Mouse (Mus musculus) lung, postnatal 0 days (tissue): Measurements from ENCODE around the gene Chchd6. TPM values are rescaled to one million over a fixed set of nuclear protein-coding genes. Genes with fewer than 3 reads are reported as not detected.

Experiments
- ATAC-seq: fragments of 200-750 bp; cut with Nextera tagmentation; 2 replicates; pipeline ENCODE4 v1.8.0; 2017; ENCODE audit warnings: moderate library complexity
- DNase-seq: peaks from one replicate; pipeline ENCODE4 v3.0.0-alpha.2; 2016; ENCODE audit warnings: low spot score
- H3K27ac ChIP-seq: fragments of 300-500 bp; sonication (generic); 2 replicates; pipeline ENCODE4 v1.5.1; 2014; ENCODE audit warnings: antibody characterized with exemption, mild to moderate bottlenecking, low read length, mixed read lengths
- H3K27me3 ChIP-seq: fragments of 300-500 bp; sonication (generic); replicated peaks from 2 replicates; pipeline ENCODE4 v1.6.1; 2014; ENCODE audit warnings: low read length, mixed read lengths; ENCODE audit not compliant: insufficient read depth
- H3K36me3 ChIP-seq: fragments of 300-500 bp; sonication (generic); 2 replicates; pipeline ENCODE4 v1.6.1; 2014; ENCODE audit warnings: low read length, mixed read lengths; ENCODE audit not compliant: insufficient read depth
- H3K4me1 ChIP-seq: fragments of 300-500 bp; sonication (generic); 2 replicates; pipeline ENCODE4 v1.6.1; 2014; ENCODE audit warnings: antibody characterized with exemption, low read depth, low read length, mixed read lengths; ENCODE audit not compliant: insufficient read depth
- H3K4me2 ChIP-seq: fragments of 300-500 bp; sonication (generic); replicated peaks from 2 replicates; pipeline ENCODE4 v1.6.1; 2014; ENCODE audit warnings: low read depth, mild to moderate bottlenecking, low read length, moderate library complexity, mixed read lengths
- H3K4me3 ChIP-seq: fragments of 300-500 bp; sonication (generic); 2 replicates; pipeline ENCODE4 v1.5.1; 2014; ENCODE audit warnings: low read depth, low read length
- H3K9ac ChIP-seq: fragments of 300-500 bp; sonication (generic); replicated peaks from 2 replicates; pipeline ENCODE4 v1.6.1; 2014; ENCODE audit warnings: low read depth, mild to moderate bottlenecking
- H3K9me3 ChIP-seq: fragments of 300-500 bp; sonication (generic); 2 replicates; pipeline ENCODE4 v1.6.1; 2016; ENCODE audit warnings: low read length, mixed read lengths
- CTCF ChIP-seq: IDR thresholded peaks from 2 replicates; pipeline ENCODE4 v1.5.1; 2016; ENCODE audit warnings: antibody characterized with exemption, mild to moderate bottlenecking
- EP300 ChIP-seq: IDR thresholded peaks from 2 replicates; pipeline ENCODE4 v1.6.1; 2016; ENCODE audit warnings: antibody characterized with exemption, mild to moderate bottlenecking, control low read depth
- WGBS: fragments of 180-500 bp; shearing (Covaris S2); extraction: QIAGEN DNeasy Blood & Tissue Kit; methylation state at CpG from one replicate; pipeline ENCODE4 v1.1.7; 2014; 5-methylcytosine and 5-hydroxymethylcytosine counted together
- polyA plus RNA-seq: library from polyadenylated mRNA; unstranded; fragments of >200 nt; fragmentation: Nextera tagmentation; extraction: Ambion mirVana; gene quantifications from 2 replicates; pipeline ENCODE4 v1.2.1, GENCODE M21; 2015

Chchd6 gene
- polyA plus RNA-seq, 1 experiment from 2014 or later: 25.0 TPM

- no peaks in the 10 kb centered on the region for H3K9me3 ChIP-seq
- no peak overlapping the region; the same call in 1 of the 2 replicates for H3K27ac ChIP-seq
- WGBS: 71% methylated on average over 2 of the region's 2 CpGs
- H3K36me3 ChIP-seq: no peaks in the 10 kb centered on the region
- no peak overlapping the region for H3K9ac ChIP-seq
- ATAC-seq: no peak
- no peak for DNase-seq
- TF ChIP-seq CTCF (no peak), EP300 (no peak)
- H3K27me3 ChIP-seq: no peaks in the 10 kb centered on the region
- H3K4me1 ChIP-seq: no peaks in the 10 kb centered on the region
- no peak overlapping the region for H3K4me2 ChIP-seq
- no peak overlapping the region for H3K4me3 ChIP-seq
Observed at GRCm38 (mm10) chr6:89415091-89415490, 180.4 kb downstream of the Chchd6 start.

DNA sequence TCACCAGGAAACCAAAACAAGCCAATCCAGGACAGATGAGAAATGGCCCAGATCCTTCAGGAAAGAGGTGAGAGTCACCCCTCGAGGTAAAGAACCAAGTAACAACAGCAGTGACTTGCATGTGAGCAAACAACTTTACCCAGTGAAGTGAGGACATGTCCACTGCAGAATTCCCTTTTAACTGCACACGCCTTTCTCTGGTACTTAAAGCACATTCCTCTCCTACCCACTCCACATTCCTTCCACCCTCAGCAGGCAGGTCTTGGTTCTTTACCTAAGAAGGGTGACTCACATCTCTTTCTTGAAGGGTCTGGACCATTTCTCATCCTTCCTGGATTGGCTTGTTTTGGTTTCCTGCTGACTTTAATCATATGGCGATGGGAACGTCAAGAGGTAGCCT, 181.3 kb downstream of the Chchd6 start:
- ATAC-seq (peak; percentile 95), DNase-seq (peak; percentile 96)
- TF ChIP-seq CTCF (no peak), EP300 (peak; percentile 99)
- no peak overlapping the region for H3K4me3 ChIP-seq
- no peaks in the 10 kb centered on the region for H3K36me3 ChIP-seq
- H3K4me1 ChIP-seq: no peaks in the 10 kb centered on the region
- H3K27me3 ChIP-seq: no peaks in the 10 kb centered on the region
- no peaks in the 10 kb centered on the region for H3K9me3 ChIP-seq
- 45% methylated on average over 4 of the region's 4 CpGs for WGBS
- no peak overlapping the region for H3K4me2 ChIP-seq
- H3K9ac ChIP-seq: no peak overlapping the region
- peak overlapping the region; percentile 85 for H3K27ac ChIP-seq

- Histone ChIP-seq H3K27me3 (no peaks in the 10 kb centered on the region), H3K4me1 (no peaks in the 10 kb centered on the region), H3K4me2 (no peak overlapping the region), H3K27ac (peak overlapping the region; percentile 85), H3K4me3 (no peak overlapping the region), H3K9me3 (no peaks in the 10 kb centered on the region), H3K36me3 (no peaks in the 10 kb centered on the region), H3K9ac (no peak overlapping the region)
- peak; percentile 84 for ATAC-seq
- TF ChIP-seq EP300 (peak; percentile 78), CTCF (no peak)
- peak; percentile 88 for DNase-seq
Observed at GRCm38 (mm10) chr6:89413481-89413884, 182.0 kb downstream of the Chchd6 start.

DNA sequence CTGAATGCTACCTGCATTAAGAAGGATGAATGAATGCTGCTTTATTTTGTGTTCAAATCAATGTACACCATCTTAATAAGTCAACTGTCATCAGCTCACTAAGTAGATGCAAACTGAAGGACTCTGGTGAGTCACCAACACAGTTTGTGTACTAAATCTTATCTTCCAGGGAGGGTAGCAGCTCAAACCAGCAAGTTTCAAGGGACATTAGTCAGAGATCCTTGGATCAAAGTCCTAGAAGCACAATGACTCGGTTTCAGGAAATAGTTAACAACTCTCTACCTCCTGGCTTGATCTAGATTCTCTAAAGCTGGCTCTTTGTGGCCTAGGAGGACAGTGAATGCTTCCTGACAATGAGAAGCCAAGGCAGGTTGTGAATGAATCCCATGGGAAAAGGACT, 182.9 kb downstream of the Chchd6 start:
- no peak overlapping the region for H3K9ac ChIP-seq
- WGBS: 50% methylated on average over 1 of the region's 1 CpGs
- H3K4me3 ChIP-seq: no peak overlapping the region
- H3K9me3 ChIP-seq: no peaks in the 10 kb centered on the region
- no peak for TF ChIP-seq CTCF
- TF ChIP-seq EP300: no peak
- ATAC-seq (no peak), DNase-seq (no peak)
- H3K27me3 ChIP-seq: no peaks in the 10 kb centered on the region
- H3K4me2 ChIP-seq: no peak overlapping the region
- H3K36me3 ChIP-seq: no peaks in the 10 kb centered on the region
- no peaks in the 10 kb centered on the region for H3K4me1 ChIP-seq
- peak overlapping the region; percentile 85; the same call in 1 of the 2 replicates for H3K27ac ChIP-seq

DNA sequence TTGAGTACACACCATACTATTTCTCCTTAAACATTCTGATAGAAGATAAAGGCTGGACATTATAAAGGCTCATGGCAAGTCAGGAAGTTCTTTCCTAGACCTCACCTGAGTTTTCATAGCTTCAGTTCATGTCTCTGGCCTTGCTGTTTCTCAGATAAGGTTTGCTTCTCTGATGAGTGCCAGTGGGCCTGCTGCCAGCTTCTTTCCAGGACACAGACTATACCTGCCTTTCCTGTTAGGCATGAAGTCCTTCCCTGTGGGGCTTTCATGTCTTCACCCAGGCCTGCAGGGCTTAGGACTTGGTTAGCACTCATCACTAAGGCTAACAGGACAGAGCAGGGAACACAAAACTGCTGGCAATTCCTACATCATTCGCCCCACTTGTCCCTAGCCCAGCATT, 186.4 kb downstream of the Chchd6 start:
- H3K27ac ChIP-seq: no peak overlapping the region
- no peaks in the 10 kb centered on the region for H3K4me1 ChIP-seq
- H3K4me3 ChIP-seq: no peak overlapping the region
- no peak for DNase-seq
- H3K9ac ChIP-seq: no peak overlapping the region
- no peaks in the 10 kb centered on the region for H3K36me3 ChIP-seq
- TF ChIP-seq CTCF: no peak
- no peak for TF ChIP-seq EP300
- WGBS: 87% methylated on average over 1 of the region's 1 CpGs
- no peak for ATAC-seq
- no peaks in the 10 kb centered on the region for H3K9me3 ChIP-seq
- H3K27me3 ChIP-seq: no peaks in the 10 kb centered on the region
- H3K4me2 ChIP-seq: no peak overlapping the region

- Histone ChIP-seq H3K9ac (no peak overlapping the region), H3K27ac (no peak overlapping the region), H3K27me3 (no peaks in the 10 kb centered on the region), H3K4me2 (no peak overlapping the region), H3K9me3 (no peaks in the 10 kb centered on the region), H3K4me1 (no peaks in the 10 kb centered on the region), H3K36me3 (no peaks in the 10 kb centered on the region), H3K4me3 (no peak overlapping the region)
- DNase-seq (no peak), ATAC-seq (no peak; the same call in 1 of the 2 replicates)
- TF ChIP-seq CTCF: no peak
- no peak for TF ChIP-seq EP300
- 48% methylated on average over 5 of the region's 5 CpGs for WGBS
Observed at GRCm38 (mm10) chr6:89408259-89408658, 187.2 kb downstream of the Chchd6 start.
